17 mouse cellular contexts compared by ENCODE assay signal in the genomic region with DNA sequence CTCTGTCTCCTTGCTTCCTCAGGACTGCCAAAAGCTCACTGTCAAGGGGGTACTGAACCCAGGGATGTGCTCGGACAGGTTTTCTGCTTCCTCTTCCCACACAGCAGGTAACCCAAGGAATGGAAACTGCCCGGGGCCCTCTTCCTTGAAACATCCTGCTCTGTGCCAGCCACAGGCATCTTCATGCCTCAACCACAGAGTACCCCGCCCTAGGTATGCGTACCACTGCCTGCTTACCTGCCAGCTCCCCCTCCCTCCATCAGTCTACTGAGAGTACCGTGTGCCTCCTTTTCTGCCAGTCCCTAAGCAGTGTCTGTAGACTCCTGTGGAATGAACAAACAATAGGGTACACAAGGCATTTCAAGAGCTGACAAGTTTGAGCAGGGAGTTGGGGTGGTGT.
"Had no signal": no experiment of that assay in that cellular context is flagged by ENCODE, and none has a peak within 500 bp of the region (broad histone marks: within the 10 kb centered on the region; RNA-seq: fewer than 3 reads in every experiment).

No protein-coding gene starts in this region.

- H3K36me3 ChIP-seq: liver, embryonic 12.5 days; lung, embryonic 15.5 days; midbrain, embryonic 13.5 days; midbrain, embryonic 15.5 days; neural tube, embryonic 12.5 days had no signal

- H3K9me3 ChIP-seq: liver, embryonic 12.5 days; lung, embryonic 15.5 days; midbrain, embryonic 13.5 days; midbrain, embryonic 15.5 days; neural tube, embryonic 12.5 days had no signal

- H3K27me3 ChIP-seq: liver, embryonic 12.5 days; lung, embryonic 15.5 days; midbrain, embryonic 13.5 days; midbrain, embryonic 15.5 days; neural tube, embryonic 12.5 days had no signal

- H3K9ac ChIP-seq: liver, embryonic 12.5 days; liver, embryonic 14.5 days; lung, embryonic 15.5 days; midbrain, embryonic 13.5 days; midbrain, embryonic 15.5 days; neural tube, embryonic 12.5 days had no signal

- DNase-seq: lung, adult 18-20 months; lung, postnatal 14 days; lung, postnatal 4 days; right cerebral cortex, postnatal 14 days; right cerebral cortex, postnatal 4 days; spleen, adult 18-20 months; thymus, adult 18-20 months; thymus, postnatal 14 days; thymus, postnatal 36 days had no signal

- ATAC-seq: liver, embryonic 12.5 days; lung, postnatal 0 days; midbrain, embryonic 13.5 days; midbrain, embryonic 15.5 days had no signal

- H3K27ac ChIP-seq: liver, embryonic 12.5 days; liver, embryonic 14.5 days; lung, embryonic 15.5 days; midbrain, embryonic 13.5 days; midbrain, embryonic 15.5 days; neural tube, embryonic 12.5 days had no signal

- H3K4me3 ChIP-seq: liver, embryonic 12.5 days; lung, embryonic 15.5 days; midbrain, embryonic 13.5 days; midbrain, embryonic 15.5 days; neural tube, embryonic 12.5 days had no signal

- H3K4me2 ChIP-seq: liver, embryonic 12.5 days; lung, embryonic 15.5 days; midbrain, embryonic 11.5 days; midbrain, embryonic 13.5 days; midbrain, embryonic 15.5 days; neural tube, embryonic 12.5 days had no signal

- H3K4me1 ChIP-seq: liver, embryonic 12.5 days; lung, embryonic 15.5 days had no signal
